Mouse (Mus musculus): Measurements from ENCODE around the gene 1700092M07Rik. TPM values are rescaled to one million over a fixed set of nuclear protein-coding genes. Genes with fewer than 3 reads are reported as not detected.

Gene 1700092M07Rik
- total and polyA plus RNA-seq, 2 experiments from 2014 or later, result 0.85 TPM; not detected in 1

DNA sequence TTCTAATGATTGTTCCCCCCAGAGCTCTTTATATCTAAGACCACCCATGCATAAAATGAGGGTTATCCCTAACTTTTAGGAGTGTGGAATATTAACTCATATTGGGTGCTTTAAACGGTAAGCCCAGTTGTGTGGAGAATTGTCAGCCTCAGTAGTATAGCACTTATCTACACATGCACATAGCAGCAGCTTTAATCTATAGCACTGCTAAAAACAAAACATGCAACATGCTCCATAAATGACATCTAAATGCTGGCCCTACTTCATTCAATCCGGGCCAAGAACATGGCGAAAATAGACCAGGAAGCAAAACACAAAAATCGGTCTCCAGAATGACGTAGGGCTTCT, 18.0 kb upstream of the 1700092M07Rik start:
- H3K9ac ChIP-seq (replicated peaks; ENCODE audit: low read length), result peak overlapping the region; percentile 88
- under 1% methylated on average over 5 of the region's 5 CpGs for WGBS
- no peak for TF ChIP-seq CTCF (IDR thresholded peaks at IDR 0.05; ENCODE audit: low read depth)
- peak overlapping the region; percentile 98 for H3K27ac ChIP-seq
- peak overlapping the region; percentile 73 for H3K4me2 ChIP-seq (ENCODE audit: low read depth, low read length)
- H3K27me3 ChIP-seq (ENCODE audit: insufficient read depth, low read length), result no peaks in the 10 kb centered on the region
- no peaks in the 10 kb centered on the region for H3K9me3 ChIP-seq (ENCODE audit: low read length)
- no peak for DNase-seq (ENCODE audit: low spot score)
- ATAC-seq, result no peak
- peaks cover 22% of the 10 kb centered on the region for H3K36me3 ChIP-seq (ENCODE audit: insufficient read depth, low read length)
- H3K4me3 ChIP-seq (ENCODE audit: low read length), result peak overlapping the region; percentile 71
- peaks cover 14% of the 10 kb centered on the region; the same call in 1 of the 2 replicates for H3K4me1 ChIP-seq (ENCODE audit: insufficient read depth, low read length)

DNA sequence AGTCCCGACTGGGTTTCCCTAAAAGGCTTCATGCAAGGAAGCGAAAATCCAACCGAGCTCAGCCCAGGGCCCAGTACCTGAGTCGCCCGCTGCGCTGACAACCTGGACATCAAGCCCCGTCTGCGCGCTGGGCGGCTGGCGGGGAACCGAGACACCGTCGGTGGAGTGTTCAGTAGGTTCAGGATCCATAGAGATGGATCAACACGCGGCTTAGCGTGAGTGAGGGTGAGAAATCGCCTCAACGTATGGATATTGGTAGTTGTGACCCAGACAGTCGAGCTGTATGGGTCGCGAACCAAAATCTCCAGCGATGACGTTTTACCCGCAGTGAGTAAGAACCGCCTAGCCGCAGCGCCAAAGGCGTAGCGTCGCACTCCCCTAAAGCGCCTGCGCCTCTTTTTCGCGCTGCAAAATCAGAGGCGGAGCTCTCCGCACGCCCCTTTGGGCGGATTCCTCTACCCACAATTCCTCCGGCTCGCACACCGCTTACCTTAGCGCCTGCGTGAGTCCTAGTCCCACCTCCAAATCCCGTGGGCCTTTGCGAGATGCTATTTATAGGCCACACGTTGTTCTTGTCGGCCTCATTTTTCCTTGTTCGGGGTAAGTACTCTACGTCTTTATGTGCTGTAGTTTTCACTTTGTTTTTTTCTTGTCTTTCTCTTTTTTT, 17.5 kb upstream of the 1700092M07Rik start, which contains the start of gene Slc3a2:
Gene Slc3a2 (minus strand): TSS at position 463 of the 667 bp plus-strand sequence.
- peak within 1 kb of the TSS; percentile 88 for H3K9ac ChIP-seq (replicated peaks; ENCODE audit: low read length)
- peak within 1 kb of the TSS; percentile 98 for H3K27ac ChIP-seq
- TF ChIP-seq CTCF (IDR thresholded peaks at IDR 0.05; ENCODE audit: low read depth), result peak; percentile 6; the same call in 1 of the 2 replicates
- DNase-seq (ENCODE audit: low spot score) (peak; percentile 99), ATAC-seq (peak; percentile 98)
- WGBS, result under 1% methylated on average over 50 of the region's 50 CpGs
- peaks cover 22% of the 10 kb centered on the region for H3K36me3 ChIP-seq (ENCODE audit: insufficient read depth, low read length)
- H3K4me3 ChIP-seq (ENCODE audit: low read length), result peak within 1 kb of the TSS; percentile 71
- peak within 1 kb of the TSS; percentile 73 for H3K4me2 ChIP-seq (ENCODE audit: low read depth, low read length)
- peaks cover 14% of the 10 kb centered on the region; the same call in 1 of the 2 replicates for H3K4me1 ChIP-seq (ENCODE audit: insufficient read depth, low read length)
- no peaks in the 10 kb centered on the region for H3K27me3 ChIP-seq (ENCODE audit: insufficient read depth, low read length)
- no peaks in the 10 kb centered on the region for H3K9me3 ChIP-seq (ENCODE audit: low read length)

DNA sequence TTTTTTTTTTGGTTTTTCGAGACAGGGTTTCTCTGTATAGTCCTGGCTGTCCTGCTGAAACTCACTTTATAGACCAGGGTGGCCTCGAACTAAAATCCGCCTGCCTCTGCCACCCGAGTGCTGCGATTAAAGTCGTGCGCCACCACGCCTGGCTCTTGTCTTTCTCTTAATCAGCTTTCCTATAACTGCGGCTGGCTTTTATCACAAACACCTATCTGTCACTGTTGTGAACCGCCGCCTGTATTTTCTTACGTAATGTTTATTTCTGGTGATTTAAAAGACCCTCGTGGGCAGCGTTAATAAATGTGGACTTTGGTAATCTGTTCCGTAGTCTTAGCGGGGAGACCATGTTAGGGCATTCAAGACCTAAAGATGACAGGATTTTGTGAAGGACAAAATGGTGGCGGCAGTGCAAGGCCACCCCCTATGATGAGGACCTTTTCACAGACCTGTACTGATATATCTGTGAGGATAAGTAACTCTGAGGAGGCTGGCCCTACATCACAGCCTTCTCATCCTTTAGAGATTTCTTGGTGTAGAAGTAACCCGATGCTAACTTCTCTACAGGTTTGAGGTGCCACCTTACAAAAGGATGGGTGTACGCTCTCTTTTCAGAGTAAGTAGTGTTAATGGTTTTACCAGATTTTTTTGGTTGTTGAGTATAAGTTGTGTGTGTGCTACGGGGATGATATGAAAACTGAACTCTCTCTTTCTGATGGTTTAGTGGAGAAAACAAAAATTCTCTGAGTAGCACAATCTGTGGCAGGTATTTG, 16.8 kb upstream of the 1700092M07Rik start:
- Histone ChIP-seq H3K4me3 (ENCODE audit: low read length) (peak overlapping the region; percentile 71), H3K4me2 (ENCODE audit: low read depth, low read length) (peak overlapping the region; percentile 73), H3K27ac (peak overlapping the region; percentile 98), H3K9me3 (ENCODE audit: low read length) (no peaks in the 10 kb centered on the region), H3K9ac (replicated peaks; ENCODE audit: low read length) (peak overlapping the region; percentile 88), H3K4me1 (ENCODE audit: insufficient read depth, low read length) (peaks cover 14% of the 10 kb centered on the region; the same call in 1 of the 2 replicates), H3K36me3 (ENCODE audit: insufficient read depth, low read length) (peaks cover 22% of the 10 kb centered on the region), H3K27me3 (ENCODE audit: insufficient read depth, low read length) (no peaks in the 10 kb centered on the region)
- no peak for ATAC-seq
- TF ChIP-seq CTCF (IDR thresholded peaks at IDR 0.05; ENCODE audit: low read depth), result no peak
- WGBS, result under 1% methylated on average over 20 of the region's 20 CpGs
- peak; percentile 53 for DNase-seq (ENCODE audit: low spot score)

DNA sequence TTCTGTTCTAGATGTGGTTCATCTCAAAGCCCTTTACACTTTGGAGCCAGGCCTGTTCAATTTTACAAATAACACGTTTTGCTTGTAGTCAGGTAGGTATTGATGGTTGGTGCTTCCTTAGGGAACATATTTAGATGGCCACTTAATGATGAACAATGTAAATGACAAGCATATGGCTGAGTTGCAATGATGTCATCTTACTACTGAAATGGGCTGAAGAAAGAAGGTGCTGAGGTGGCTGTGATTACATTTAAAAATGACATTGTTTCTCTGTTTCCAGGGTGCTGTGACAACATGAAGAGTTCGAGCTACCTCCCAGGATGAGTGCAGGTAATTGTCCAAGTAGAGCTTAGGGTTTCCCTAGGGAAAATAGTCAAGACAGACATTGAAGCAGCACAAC, 16.1 kb upstream of the 1700092M07Rik start:
- DNase-seq (ENCODE audit: low spot score) (no peak), ATAC-seq (no peak)
- H3K4me3 ChIP-seq (ENCODE audit: low read length), result peak overlapping the region; percentile 71
- no peaks in the 10 kb centered on the region for H3K27me3 ChIP-seq (ENCODE audit: insufficient read depth, low read length)
- H3K36me3 ChIP-seq (ENCODE audit: insufficient read depth, low read length), result peaks cover 22% of the 10 kb centered on the region
- peak overlapping the region; percentile 98 for H3K27ac ChIP-seq
- no peak for TF ChIP-seq CTCF (IDR thresholded peaks at IDR 0.05; ENCODE audit: low read depth)
- WGBS, result 1% methylated on average over 2 of the region's 2 CpGs
- H3K9me3 ChIP-seq (ENCODE audit: low read length), result no peaks in the 10 kb centered on the region
- H3K4me2 ChIP-seq (ENCODE audit: low read depth, low read length), result peak overlapping the region; percentile 73
- peaks cover 14% of the 10 kb centered on the region; the same call in 1 of the 2 replicates for H3K4me1 ChIP-seq (ENCODE audit: insufficient read depth, low read length)
- peak overlapping the region; percentile 88 for H3K9ac ChIP-seq (replicated peaks; ENCODE audit: low read length)

DNA sequence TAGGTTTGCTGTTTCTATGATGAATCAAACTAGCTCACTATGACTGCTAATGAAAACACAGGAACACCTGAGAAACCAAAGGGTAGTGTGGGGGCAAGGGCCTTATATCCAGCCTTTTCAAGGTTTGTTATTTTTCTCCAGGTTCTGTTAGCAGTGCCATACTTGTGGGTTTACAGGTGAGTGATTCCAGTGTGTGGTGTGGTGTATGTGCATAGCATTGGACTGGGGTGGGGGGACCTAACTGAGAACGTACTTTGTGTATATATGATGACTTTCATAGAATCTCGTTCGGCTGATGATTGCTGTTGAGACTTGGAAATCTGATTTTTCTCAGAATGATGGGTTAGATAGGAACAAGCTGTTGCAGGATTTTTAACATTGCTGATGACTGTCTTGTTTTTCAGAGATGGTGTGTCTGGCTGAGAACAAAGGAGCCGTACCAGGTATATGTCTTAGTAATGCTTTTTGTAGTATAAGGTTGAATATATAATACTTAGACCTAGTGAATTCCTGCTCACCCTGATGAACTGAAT, 15.4 kb upstream of the 1700092M07Rik start:
- H3K27ac ChIP-seq, result no peak overlapping the region
- H3K4me3 ChIP-seq (ENCODE audit: low read length), result peak overlapping the region; percentile 71; the same call in 1 of the 2 replicates
- 55% methylated on average over 4 of the region's 4 CpGs for WGBS
- peaks cover 22% of the 10 kb centered on the region for H3K36me3 ChIP-seq (ENCODE audit: insufficient read depth, low read length)
- peak overlapping the region; percentile 88; the same call in 1 of the 2 replicates for H3K9ac ChIP-seq (replicated peaks; ENCODE audit: low read length)
- no peaks in the 10 kb centered on the region for H3K27me3 ChIP-seq (ENCODE audit: insufficient read depth, low read length)
- ATAC-seq (no peak), DNase-seq (ENCODE audit: low spot score) (no peak)
- H3K9me3 ChIP-seq (ENCODE audit: low read length), result no peaks in the 10 kb centered on the region
- peak overlapping the region; percentile 73 for H3K4me2 ChIP-seq (ENCODE audit: low read depth, low read length)
- H3K4me1 ChIP-seq (ENCODE audit: insufficient read depth, low read length), result peaks cover 14% of the 10 kb centered on the region; the same call in 1 of the 2 replicates
- no peak for TF ChIP-seq CTCF (IDR thresholded peaks at IDR 0.05; ENCODE audit: low read depth)

DNA sequence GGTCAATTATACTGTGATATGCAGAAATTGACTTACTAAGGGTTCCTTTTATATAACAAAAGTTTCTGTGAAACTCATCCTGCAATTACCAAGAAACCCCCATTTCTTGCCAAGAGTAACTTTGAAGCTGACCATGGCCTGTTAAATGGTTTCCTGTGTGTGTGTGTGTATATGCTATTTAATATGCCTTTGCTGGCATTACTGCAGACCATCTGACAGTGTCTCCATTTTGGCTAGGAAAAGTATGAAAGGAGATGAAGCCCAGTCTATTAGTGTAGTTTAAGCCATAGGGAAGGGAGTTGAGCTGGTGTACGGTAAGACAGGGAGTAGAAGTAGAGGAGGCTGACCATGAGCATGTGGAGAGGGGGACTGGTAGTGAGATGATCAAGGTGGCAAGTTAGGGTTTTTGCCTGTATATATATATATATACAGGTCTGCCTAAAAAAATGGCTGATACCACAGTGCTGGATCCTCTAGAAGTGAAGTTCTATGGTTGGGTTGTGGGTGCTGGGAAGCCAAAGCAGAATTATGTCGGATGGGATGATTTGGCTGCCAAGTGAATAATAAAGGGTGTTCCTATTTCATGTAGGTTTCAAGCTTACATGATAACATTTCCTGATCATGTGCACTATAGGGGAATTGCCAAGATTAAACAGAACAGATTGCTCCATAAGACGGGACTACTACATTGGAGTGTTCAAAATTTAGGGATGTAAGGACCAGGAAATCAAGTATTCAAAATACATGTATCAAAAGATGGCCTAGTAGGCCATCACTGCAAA, 13.7 kb upstream of the 1700092M07Rik start:
- 21% methylated on average over 3 of the region's 3 CpGs for WGBS
- Histone ChIP-seq H3K36me3 (ENCODE audit: insufficient read depth, low read length) (peaks cover 22% of the 10 kb centered on the region), H3K4me2 (ENCODE audit: low read depth, low read length) (no peak overlapping the region), H3K27me3 (ENCODE audit: insufficient read depth, low read length) (no peaks in the 10 kb centered on the region), H3K27ac (no peak overlapping the region), H3K9ac (replicated peaks; ENCODE audit: low read length) (no peak overlapping the region), H3K4me3 (ENCODE audit: low read length) (no peak overlapping the region), H3K9me3 (ENCODE audit: low read length) (no peaks in the 10 kb centered on the region), H3K4me1 (ENCODE audit: insufficient read depth, low read length) (peaks cover 14% of the 10 kb centered on the region; the same call in 1 of the 2 replicates)
- no peak for DNase-seq (ENCODE audit: low spot score)
- no peak for TF ChIP-seq CTCF (IDR thresholded peaks at IDR 0.05; ENCODE audit: low read depth)
- no peak for ATAC-seq

Measured in hindbrain, postnatal 0 days (tissue).